Mouse (Mus musculus) C2C12 (cell line): ENCODE results near the gene Prdm10.

Experiments
- CTCF ChIP-seq: IDR thresholded peaks from one replicate; pipeline ENCODE4 v1.5.1; 2011; ENCODE audit not compliant: control insufficient read depth, insufficient read depth, insufficient read length
- MYOD1 ChIP-seq: IDR thresholded peaks from one replicate; pipeline ENCODE4 v1.6.1; 2011; ENCODE audit warnings: low read depth; ENCODE audit not compliant: control insufficient read depth, insufficient read length
- MYOG ChIP-seq: IDR thresholded peaks from one replicate; pipeline ENCODE4 v1.6.1; 2011; ENCODE audit not compliant: control insufficient read depth, insufficient read length; ENCODE audit errors: extremely low read depth

- TF ChIP-seq CTCF (no peak), MYOD1 (no peak), MYOG (no peak)
Measured at GRCm38 (mm10) chr9:31354051-31354450, 73.7 kb downstream of the Prdm10 start.
